Mouse (Mus musculus): ENCODE measurements around the gene Shisal1. TPM values are rescaled to one million over a fixed set of nuclear protein-coding genes. Genes with fewer than 3 reads are reported as not detected.

Shisal1 gene
- total RNA-seq, 1 experiment, result 0.58 TPM

GRCm38 (mm10) chr15:84427624-84428023, 19.3 kb downstream of the Shisal1 start:
- Histone ChIP-seq H3K9me3 (ENCODE audit: control insufficient read depth, insufficient read depth, low read depth, low read length) (no peaks in the 10 kb centered on the region), H3K27ac (ENCODE audit: insufficient read depth, low read depth, low read length, poor library complexity, severe bottlenecking) (no peak overlapping the region), H3K4me1 (ENCODE audit: control insufficient read depth in 2 of 2, insufficient read depth in 2 of 2, low read length in 2 of 2, poor library complexity in 1 of 2) (no peaks in the 10 kb centered on the region), H3K36me3 (ENCODE audit: control insufficient read depth, insufficient read depth, low read length, poor library complexity, severe bottlenecking) (no peaks in the 10 kb centered on the region), H3K9ac (ENCODE audit: insufficient read depth, low read depth, low read length, poor library complexity, severe bottlenecking) (no peak overlapping the region), H3K4me3 (ENCODE audit: insufficient read depth in 1 of 2, low read depth in 1 of 2, low read length in 2 of 2, poor library complexity in 1 of 2, severe bottlenecking in 1 of 2) (no peak overlapping the region)
- DNase-seq (ENCODE audit: low read depth, low spot score), result no peak
- no peak for TF ChIP-seq CHD2 (IDR thresholded peaks at IDR 0.05; ENCODE audit: low read depth, low read length)
- no peak for TF ChIP-seq MAFK (IDR thresholded peaks at IDR 0.05; ENCODE audit: insufficient read depth, low read depth, low read length)
- no peak for TF ChIP-seq HCFC1 (IDR thresholded peaks at IDR 0.05; ENCODE audit: borderline replicate concordance, insufficient read depth, low read length)
- TF ChIP-seq ZC3H11A (IDR thresholded peaks at IDR 0.05; ENCODE audit: borderline replicate concordance, low read depth, low read length), result no peak
- in situ Hi-C loops (cut with MboI; ENCODE audit: low sequenced_read_pairs in 2 of 2, unreplicated experiment in 2 of 2), result no loop called here

GRCm38 (mm10) chr15:84425733-84426132, 21.2 kb downstream of the Shisal1 start:
- H3K4me3 ChIP-seq (ENCODE audit: insufficient read depth in 1 of 2, low read depth in 1 of 2, low read length in 2 of 2, poor library complexity in 1 of 2, severe bottlenecking in 1 of 2), result no peak overlapping the region
- in situ Hi-C loops (cut with MboI; ENCODE audit: low sequenced_read_pairs in 2 of 2, unreplicated experiment in 2 of 2), result no loop called here
- no peak overlapping the region for H3K27ac ChIP-seq (ENCODE audit: insufficient read depth, low read depth, low read length, poor library complexity, severe bottlenecking)
- H3K9ac ChIP-seq (ENCODE audit: insufficient read depth, low read depth, low read length, poor library complexity, severe bottlenecking), result no peak overlapping the region
- no peaks in the 10 kb centered on the region for H3K4me1 ChIP-seq (ENCODE audit: control insufficient read depth in 2 of 2, insufficient read depth in 2 of 2, low read length in 2 of 2, poor library complexity in 1 of 2)
- no peaks in the 10 kb centered on the region for H3K36me3 ChIP-seq (ENCODE audit: control insufficient read depth, insufficient read depth, low read length, poor library complexity, severe bottlenecking)
- H3K9me3 ChIP-seq (ENCODE audit: control insufficient read depth, insufficient read depth, low read depth, low read length), result no peaks in the 10 kb centered on the region
- no peak for DNase-seq (ENCODE audit: low read depth, low spot score)
- TF ChIP-seq ZC3H11A (IDR thresholded peaks at IDR 0.05; ENCODE audit: borderline replicate concordance, low read depth, low read length) (no peak), HCFC1 (IDR thresholded peaks at IDR 0.05; ENCODE audit: borderline replicate concordance, insufficient read depth, low read length) (no peak), MAFK (IDR thresholded peaks at IDR 0.05; ENCODE audit: insufficient read depth, low read depth, low read length) (no peak), CHD2 (IDR thresholded peaks at IDR 0.05; ENCODE audit: low read depth, low read length) (no peak), ZNF384 (IDR thresholded peaks at IDR 0.05; ENCODE audit: low read depth, low read length) (no peak)

- Histone ChIP-seq H3K9ac (ENCODE audit: insufficient read depth, low read depth, low read length, poor library complexity, severe bottlenecking) (no peak overlapping the region), H3K4me1 (ENCODE audit: control insufficient read depth in 2 of 2, insufficient read depth in 2 of 2, low read length in 2 of 2, poor library complexity in 1 of 2) (no peaks in the 10 kb centered on the region), H3K27ac (ENCODE audit: insufficient read depth, low read depth, low read length, poor library complexity, severe bottlenecking) (no peak overlapping the region), H3K9me3 (ENCODE audit: control insufficient read depth, insufficient read depth, low read depth, low read length) (no peaks in the 10 kb centered on the region), H3K4me3 (ENCODE audit: insufficient read depth in 1 of 2, low read depth in 1 of 2, low read length in 2 of 2, poor library complexity in 1 of 2, severe bottlenecking in 1 of 2) (no peak overlapping the region), H3K36me3 (ENCODE audit: control insufficient read depth, insufficient read depth, low read length, poor library complexity, severe bottlenecking) (no peaks in the 10 kb centered on the region)
- in situ Hi-C loops (cut with MboI; ENCODE audit: low sequenced_read_pairs in 2 of 2, unreplicated experiment in 2 of 2), result no loop called here
- DNase-seq (ENCODE audit: low read depth, low spot score), result no peak
- TF ChIP-seq ZC3H11A (IDR thresholded peaks at IDR 0.05; ENCODE audit: borderline replicate concordance, low read depth, low read length) (no peak), MAFK (IDR thresholded peaks at IDR 0.05; ENCODE audit: insufficient read depth, low read depth, low read length) (no peak), HCFC1 (IDR thresholded peaks at IDR 0.05; ENCODE audit: borderline replicate concordance, insufficient read depth, low read length) (no peak)
Measured at GRCm38 (mm10) chr15:84423781-84424180, 23.1 kb downstream of the Shisal1 start.

- TF ChIP-seq CHD2 (IDR thresholded peaks at IDR 0.05; ENCODE audit: low read depth, low read length) (no peak), ZC3H11A (IDR thresholded peaks at IDR 0.05; ENCODE audit: borderline replicate concordance, low read depth, low read length) (no peak), ZNF384 (IDR thresholded peaks at IDR 0.05; ENCODE audit: low read depth, low read length) (no peak), HCFC1 (IDR thresholded peaks at IDR 0.05; ENCODE audit: borderline replicate concordance, insufficient read depth, low read length) (no peak), MAFK (IDR thresholded peaks at IDR 0.05; ENCODE audit: insufficient read depth, low read depth, low read length) (no peak)
- Histone ChIP-seq H3K9ac (ENCODE audit: insufficient read depth, low read depth, low read length, poor library complexity, severe bottlenecking) (no peak overlapping the region), H3K27ac (ENCODE audit: insufficient read depth, low read depth, low read length, poor library complexity, severe bottlenecking) (no peak overlapping the region), H3K4me3 (ENCODE audit: insufficient read depth in 1 of 2, low read depth in 1 of 2, low read length in 2 of 2, poor library complexity in 1 of 2, severe bottlenecking in 1 of 2) (no peak overlapping the region), H3K36me3 (ENCODE audit: control insufficient read depth, insufficient read depth, low read length, poor library complexity, severe bottlenecking) (no peaks in the 10 kb centered on the region), H3K9me3 (ENCODE audit: control insufficient read depth, insufficient read depth, low read depth, low read length) (no peaks in the 10 kb centered on the region), H3K4me1 (ENCODE audit: control insufficient read depth in 2 of 2, insufficient read depth in 2 of 2, low read length in 2 of 2, poor library complexity in 1 of 2) (peaks cover 0 to 6% of the 10 kb centered on the region in 2 experiments; a peak in 1 of 4 replicates)
- DNase-seq (ENCODE audit: low read depth, low spot score), result no peak
- in situ Hi-C loops (cut with MboI; ENCODE audit: low sequenced_read_pairs in 2 of 2, unreplicated experiment in 2 of 2), result no loop called here
Measured at GRCm38 (mm10) chr15:84418266-84418610, 28.7 kb downstream of the Shisal1 start.

- H3K27ac ChIP-seq (ENCODE audit: insufficient read depth, low read depth, low read length, poor library complexity, severe bottlenecking), result no peak overlapping the region
- in situ Hi-C loops (cut with MboI; ENCODE audit: low sequenced_read_pairs in 2 of 2, unreplicated experiment in 2 of 2), result no loop called here
Measured at GRCm38 (mm10) chr15:84417592-84418265, 29.2 kb downstream of the Shisal1 start.

More at GRCm38 (mm10) chr15:84417592-84418265, 29.2 kb downstream of the Shisal1 start:
- Histone ChIP-seq H3K36me3 (ENCODE audit: control insufficient read depth, insufficient read depth, low read length, poor library complexity, severe bottlenecking) (no peaks in the 10 kb centered on the region), H3K4me3 (ENCODE audit: insufficient read depth in 1 of 2, low read depth in 1 of 2, low read length in 2 of 2, poor library complexity in 1 of 2, severe bottlenecking in 1 of 2) (no peak overlapping the region), H3K4me1 (ENCODE audit: control insufficient read depth in 2 of 2, insufficient read depth in 2 of 2, low read length in 2 of 2, poor library complexity in 1 of 2) (peaks cover 2 to 10% of the 10 kb centered on the region in 2 experiments; a peak in 2 of 4 replicates), H3K9ac (ENCODE audit: insufficient read depth, low read depth, low read length, poor library complexity, severe bottlenecking) (no peak overlapping the region), H3K9me3 (ENCODE audit: control insufficient read depth, insufficient read depth, low read depth, low read length) (no peaks in the 10 kb centered on the region)
- TF ChIP-seq MAFK (IDR thresholded peaks at IDR 0.05; ENCODE audit: insufficient read depth, low read depth, low read length) (no peak), HCFC1 (IDR thresholded peaks at IDR 0.05; ENCODE audit: borderline replicate concordance, insufficient read depth, low read length) (no peak), ZC3H11A (IDR thresholded peaks at IDR 0.05; ENCODE audit: borderline replicate concordance, low read depth, low read length) (no peak), CHD2 (IDR thresholded peaks at IDR 0.05; ENCODE audit: low read depth, low read length) (no peak), ZNF384 (IDR thresholded peaks at IDR 0.05; ENCODE audit: low read depth, low read length) (no peak)
- DNase-seq (ENCODE audit: low read depth, low spot score), result no peak
